Comparison of ENCODE assay signal across 8 mouse cellular contexts in genomic region chr11:52168461-52168860, GRCm38 (mm10). TPM values are rescaled to one million over a fixed set of nuclear protein-coding genes. Genes with fewer than 3 reads are reported as not detected.
DNase-seq lines count a peak whose midpoint lies in the region; ATAC-seq and TF ChIP-seq lines count a peak whose summit lies in the region.

No protein-coding gene starts in this region.

- no peak for TF ChIP-seq POLR2A in brain, embryonic 14.5 days (IDR thresholded peaks at IDR 0.05; ENCODE audit: borderline replicate concordance, extremely low read depth, insufficient read depth, insufficient read length, poor library complexity, severe bottlenecking)

- WGBS in heart, postnatal 0 days = 11% methylated on average over 12 of the region's 12 CpGs
- 24% methylated on average over 12 of the region's 12 CpGs for WGBS in hindbrain, embryonic 15.5 days
- 20% methylated on average over 12 of the region's 12 CpGs for WGBS in midbrain, embryonic 13.5 days

- H3K36me3 ChIP-seq in heart, postnatal 0 days (replicated peaks; ENCODE audit: control insufficient read depth, insufficient read depth, low read length) = no peaks in the 10 kb centered on the region
- H3K36me3 ChIP-seq in hindbrain, embryonic 15.5 days = no peaks in the 10 kb centered on the region
- no peaks in the 10 kb centered on the region for H3K36me3 ChIP-seq in midbrain, embryonic 13.5 days

- peaks cover 23% of the 10 kb centered on the region for H3K27me3 ChIP-seq in heart, postnatal 0 days (ENCODE audit: control insufficient read depth, insufficient read depth, low read length)
- peaks cover 28% of the 10 kb centered on the region for H3K27me3 ChIP-seq in hindbrain, embryonic 15.5 days
- peaks cover 65% of the 10 kb centered on the region for H3K27me3 ChIP-seq in midbrain, embryonic 13.5 days

- no peak for TF ChIP-seq EP300 in heart, postnatal 0 days (IDR thresholded peaks at IDR 0.05; ENCODE audit: low read depth)

- no peak for DNase-seq in heart, postnatal 0 days (ENCODE audit: low spot score)
- DNase-seq in heart, adult 11 months = no peak
- DNase-seq in brain, embryonic 14.5 days (ENCODE audit: low read depth) = peak; percentile 25
- DNase-seq in layer of hippocampus, adult 18-20 months (ENCODE audit: low spot score in 2 of 2) = no peak
- DNase-seq in urinary bladder, postnatal 4 days (ENCODE audit: low spot score in 2 of 2) = no peak
- no peak for DNase-seq in adrenal gland, postnatal 10 days

- peak overlapping the region; percentile 77 for H3K4me2 ChIP-seq in heart, postnatal 0 days (ENCODE audit: low read depth, low read length)
- peak overlapping the region; percentile 75 for H3K4me2 ChIP-seq in hindbrain, embryonic 15.5 days
- peak overlapping the region; percentile 66 for H3K4me2 ChIP-seq in midbrain, embryonic 13.5 days (replicated peaks)

- peak overlapping the region; percentile 56 for H3K4me3 ChIP-seq in heart, postnatal 0 days (ENCODE audit: low read depth, low read length)
- peak overlapping the region; percentile 40 for H3K4me3 ChIP-seq in hindbrain, embryonic 15.5 days
- H3K4me3 ChIP-seq in midbrain, embryonic 13.5 days (replicated peaks) = peak overlapping the region; percentile 41

- H3K4me1 ChIP-seq in heart, postnatal 0 days (ENCODE audit: control insufficient read depth, insufficient read depth) = 0 out of 2 replicates have a peak, but pooled peaks cover 3% of the 10 kb centered on the region
- peaks cover 15% of the 10 kb centered on the region for H3K4me1 ChIP-seq in hindbrain, embryonic 15.5 days (replicated peaks)
- peaks cover 11% of the 10 kb centered on the region; the same call in 1 of the 2 replicates for H3K4me1 ChIP-seq in midbrain, embryonic 13.5 days (replicated peaks)

- ATAC-seq in heart, postnatal 0 days (ENCODE audit: insufficient read depth, low read depth) = peak; percentile 43; the same call in 1 of the 2 replicates
- ATAC-seq in hindbrain, embryonic 15.5 days (ENCODE audit: low FRiP score, low read depth) = no peak
- no peak for ATAC-seq in midbrain, embryonic 13.5 days

- no peaks in the 10 kb centered on the region for H3K9me3 ChIP-seq in heart, postnatal 0 days (replicated peaks; ENCODE audit: control insufficient read depth, low read length)
- H3K9me3 ChIP-seq in hindbrain, embryonic 15.5 days = no peaks in the 10 kb centered on the region
- no peaks in the 10 kb centered on the region for H3K9me3 ChIP-seq in midbrain, embryonic 13.5 days

- H3K9ac ChIP-seq in heart, postnatal 0 days (replicated peaks; ENCODE audit: low read depth, low read length) = no peak overlapping the region; the same call in 1 of the 2 replicates
- peak overlapping the region; percentile 18 for H3K9ac ChIP-seq in hindbrain, embryonic 15.5 days
- peak overlapping the region; percentile 41; the same call in 1 of the 2 replicates for H3K9ac ChIP-seq in midbrain, embryonic 13.5 days (replicated peaks)

- TF ChIP-seq CTCF in heart, postnatal 0 days (IDR thresholded peaks at IDR 0.05; ENCODE audit: low read depth) = no peak
- no peak for TF ChIP-seq CTCF in brain, embryonic 14.5 days (IDR thresholded peaks at IDR 0.05; ENCODE audit: borderline replicate concordance, extremely low read depth, insufficient read depth, insufficient read length)

- no peak overlapping the region for H3K27ac ChIP-seq in heart, postnatal 0 days (ENCODE audit: low read depth)
- no peak overlapping the region for H3K27ac ChIP-seq in hindbrain, embryonic 15.5 days (replicated peaks)
- no peak overlapping the region for H3K27ac ChIP-seq in midbrain, embryonic 13.5 days

RNA-seq across cellular contexts. Expression of gene Olfr1373, which starts 23.1 kb away (rescaled TPM):
- total RNA-seq in heart, postnatal 0 days (2014; rRNA removed; ENCODE audit: low replicate concordance) = not detected in 2 replicates
- not detected in 2 replicates for polyA plus RNA-seq in heart, postnatal 0 days (2015; fragmentation: Nextera tagmentation; extraction: Ambion mirVana)
- polyA plus RNA-seq in brain, embryonic 14.5 days (2012; rRNA removed) = not detected in 2 replicates
- polyA plus RNA-seq in hindbrain, embryonic 15.5 days (2015; fragmentation: Nextera tagmentation; extraction: Ambion mirVana) = not detected in 2 replicates
- polyA plus RNA-seq in midbrain, embryonic 13.5 days (2015; fragmentation: Nextera tagmentation; extraction: Ambion mirVana) = not detected in 2 replicates
- not detected for total RNA-seq in layer of hippocampus, adult 18-20 months (2021)
- not detected for total RNA-seq in adrenal gland, postnatal 10 days (2021)

RNA-seq across cellular contexts. Expression of gene Olfr1371, which starts 45.3 kb away (rescaled TPM):
- not detected in 2 replicates for total RNA-seq in heart, postnatal 0 days (2014; rRNA removed; ENCODE audit: low replicate concordance)
- not detected in 2 replicates for polyA plus RNA-seq in heart, postnatal 0 days (2015; fragmentation: Nextera tagmentation; extraction: Ambion mirVana)
- polyA plus RNA-seq in brain, embryonic 14.5 days (2012; rRNA removed) = not detected in 2 replicates
- polyA plus RNA-seq in hindbrain, embryonic 15.5 days (2015; fragmentation: Nextera tagmentation; extraction: Ambion mirVana) = not detected in 2 replicates
- polyA plus RNA-seq in midbrain, embryonic 13.5 days (2015; fragmentation: Nextera tagmentation; extraction: Ambion mirVana) = not detected in 2 replicates
- not detected for total RNA-seq in layer of hippocampus, adult 18-20 months (2021)
- not detected for total RNA-seq in adrenal gland, postnatal 10 days (2021)
